Comparison of ENCODE assay signal across 8 mouse cellular contexts in the genomic region with DNA sequence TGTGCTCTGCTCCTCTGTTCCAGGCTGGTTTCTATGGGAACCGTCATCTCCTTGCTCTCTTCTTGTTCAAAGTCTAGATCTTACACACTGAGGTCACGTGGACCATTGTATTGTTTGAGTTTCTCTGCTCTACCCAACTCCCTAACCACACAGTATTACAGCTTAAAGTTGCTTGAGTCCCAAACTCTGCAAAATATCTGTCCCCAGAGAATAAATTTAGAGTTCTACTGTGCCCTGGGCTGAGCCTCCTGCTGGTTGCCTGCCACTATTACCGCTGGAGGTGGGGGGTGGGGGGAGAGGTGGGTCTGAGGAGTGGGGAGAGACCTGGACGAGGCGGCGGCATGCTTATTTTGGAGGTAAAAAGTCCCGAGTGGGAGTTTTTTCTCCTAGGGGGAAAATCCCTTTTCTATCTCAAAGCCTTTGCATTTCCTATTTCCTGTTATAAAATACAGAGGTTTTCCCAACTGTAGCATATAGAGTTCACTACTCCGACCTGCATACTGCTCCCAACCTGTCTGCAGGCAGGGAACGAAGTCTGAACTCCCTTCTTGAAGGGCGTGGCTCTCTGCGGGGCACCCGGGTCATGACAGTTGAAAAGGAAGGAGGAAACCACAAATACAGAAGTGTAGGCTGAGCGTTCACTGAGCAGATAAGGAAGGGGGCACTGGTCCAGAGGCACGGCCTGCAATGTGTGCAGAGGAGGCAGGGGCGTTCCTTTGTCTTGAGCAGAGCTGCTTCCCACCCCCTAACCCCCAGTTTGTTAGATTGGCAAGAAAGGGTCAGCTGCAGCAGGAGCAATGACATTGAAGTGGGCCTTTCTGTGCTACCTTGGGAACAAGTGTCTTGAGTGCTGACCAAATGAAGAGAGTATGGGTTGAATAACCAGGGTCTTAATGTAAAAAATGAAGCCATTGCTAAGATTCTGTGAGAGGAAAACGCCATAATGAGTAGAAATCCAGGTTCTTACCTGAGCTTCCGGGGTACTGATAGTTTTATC.
DNase-seq lines count a peak whose midpoint lies in the region; ATAC-seq and TF ChIP-seq lines count a peak whose summit lies in the region.

No protein-coding gene starts in this region.

- H3K9me3 ChIP-seq in forebrain, embryonic 13.5 days (replicated peaks) = no peaks in the 10 kb centered on the region
- H3K9me3 ChIP-seq in forebrain, embryonic 15.5 days = no peaks in the 10 kb centered on the region
- H3K9me3 ChIP-seq in intestine, postnatal 0 days (ENCODE audit: control insufficient read depth) = no peaks in the 10 kb centered on the region

- WGBS in forebrain, embryonic 13.5 days = 43% methylated on average over 17 of the region's 17 CpGs
- 49% methylated on average over 17 of the region's 17 CpGs for WGBS in forebrain, embryonic 15.5 days
- 23% methylated on average over 17 of the region's 17 CpGs for WGBS in intestine, postnatal 0 days

- no peak overlapping the region for H3K4me3 ChIP-seq in forebrain, embryonic 13.5 days
- no peak overlapping the region for H3K4me3 ChIP-seq in forebrain, embryonic 15.5 days
- H3K4me3 ChIP-seq in intestine, postnatal 0 days (ENCODE audit: low read depth, low read length) = 0 out of 2 replicates have a peak overlapping the region, but pooled peaks have one; percentile 0

- H3K4me2 ChIP-seq in forebrain, embryonic 13.5 days = no peak overlapping the region
- H3K4me2 ChIP-seq in forebrain, embryonic 15.5 days (replicated peaks) = no peak overlapping the region
- H3K4me2 ChIP-seq in intestine, postnatal 0 days (replicated peaks; ENCODE audit: low read depth) = peak overlapping the region; percentile 63

- no peaks in the 10 kb centered on the region for H3K27me3 ChIP-seq in forebrain, embryonic 13.5 days
- H3K27me3 ChIP-seq in forebrain, embryonic 15.5 days = no peaks in the 10 kb centered on the region
- H3K27me3 ChIP-seq in intestine, postnatal 0 days (replicated peaks; ENCODE audit: control insufficient read depth, insufficient read depth, low read length) = no peaks in the 10 kb centered on the region

- no peaks in the 10 kb centered on the region for H3K4me1 ChIP-seq in forebrain, embryonic 13.5 days
- H3K4me1 ChIP-seq in forebrain, embryonic 15.5 days = no peaks in the 10 kb centered on the region
- H3K4me1 ChIP-seq in intestine, postnatal 0 days (replicated peaks; ENCODE audit: control insufficient read depth, insufficient read depth, low read length) = no peaks in the 10 kb centered on the region

- 0 out of 2 replicates have a peak, but pooled peaks have one; percentile 19 for TF ChIP-seq CTCF in intestine, postnatal 0 days (IDR thresholded peaks at IDR 0.05; ENCODE audit: low read depth)

- DNase-seq in R1 (ENCODE audit: low read depth, low spot score) = peak; percentile 84
- peak; percentile 16 for DNase-seq in skeletal muscle tissue, adult 2 months (ENCODE audit: low read depth, low spot score)
- no peak for DNase-seq in left cerebral cortex, adult 9 months (ENCODE audit: low spot score in 2 of 2)
- DNase-seq in left cerebral cortex, postnatal 25 days (ENCODE audit: low spot score in 2 of 2) = no peak
- no peak for DNase-seq in kidney, postnatal 10 days

- 0 out of 2 replicates have a peak, but pooled peaks have one; percentile 16 for ATAC-seq in forebrain, embryonic 13.5 days
- no peak for ATAC-seq in forebrain, embryonic 15.5 days (replicated peaks)
- ATAC-seq in intestine, postnatal 0 days = peak; percentile 98

- intact Hi-C loops in left cerebral cortex, postnatal 25 days (cut with DNase I) = no loop called here

- H3K27ac ChIP-seq in forebrain, embryonic 13.5 days = no peak overlapping the region
- no peak overlapping the region for H3K27ac ChIP-seq in forebrain, embryonic 15.5 days (replicated peaks)
- H3K27ac ChIP-seq in intestine, postnatal 0 days (ENCODE audit: low read depth, low read length) = peak overlapping the region; percentile 89

- H3K36me3 ChIP-seq in forebrain, embryonic 13.5 days (ENCODE audit: poor library complexity, severe bottlenecking) = no peaks in the 10 kb centered on the region
- H3K36me3 ChIP-seq in forebrain, embryonic 15.5 days = no peaks in the 10 kb centered on the region
- H3K36me3 ChIP-seq in intestine, postnatal 0 days (ENCODE audit: control insufficient read depth, insufficient read depth) = no peaks in the 10 kb centered on the region

- no peak overlapping the region for H3K9ac ChIP-seq in forebrain, embryonic 13.5 days
- H3K9ac ChIP-seq in forebrain, embryonic 15.5 days (replicated peaks) = no peak overlapping the region
- peak overlapping the region; percentile 17; the same call in 1 of the 2 replicates for H3K9ac ChIP-seq in intestine, postnatal 0 days (ENCODE audit: low read depth, low read length)

Comparison
In these comparisons a context has a peak if more than half of its experiments do, and no peak if none do; other contexts are left out.
1. DNase-seq: peak in R1 (single experiment) and skeletal muscle tissue, adult 2 months (single experiment); none in left cerebral cortex, adult 9 months (0 of 2), left cerebral cortex, postnatal 25 days (0 of 2) and kidney, postnatal 10 days (single experiment).